Mouse (Mus musculus): ENCODE data around the gene Rngtt.

GRCm38 (mm10) chr4:33547315-33547929 is 237.3 kb downstream of the Rngtt start:
- TF ChIP-seq CTCF (conservative IDR thresholded peaks at IDR 0.05; ENCODE audit: low read length) (no peak), POU5F1 (IDR thresholded peaks at IDR 0.05; ENCODE audit: borderline replicate concordance, low read length) (no peak)
